Mouse (Mus musculus) MEL-GATA-1-ER (cell line): ENCODE data around the gene Gm47841.
A peak's percentile ranks its signal among the peaks of the same experiment; 100 is the strongest.

Source experiments
- DNase-seq: peaks from one replicate; pipeline ENCODE4 v3.0.0-alpha.2; 2012; ENCODE audit warnings: low read depth; ENCODE audit errors: extremely low read depth

The Gm47841 gene

DNA sequence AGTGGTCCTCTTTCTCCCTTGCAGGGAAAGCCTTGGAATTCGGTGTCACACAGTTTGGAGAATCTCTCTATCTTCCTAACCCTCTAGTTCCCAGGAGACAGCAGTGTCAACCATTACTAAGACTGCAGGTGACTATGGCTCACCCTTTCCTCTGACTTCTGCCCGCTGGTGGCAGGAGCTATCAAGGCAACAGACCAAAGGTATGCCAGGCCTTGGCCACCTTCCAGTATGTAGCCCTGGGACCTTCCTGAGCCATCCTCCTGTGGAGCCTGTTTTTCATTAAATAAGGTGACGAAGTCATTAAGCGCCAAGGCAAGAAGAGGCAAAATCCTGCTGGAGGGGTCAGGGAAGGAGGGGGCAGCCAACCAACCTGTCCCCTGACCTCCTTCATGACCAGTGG lies 28.0 kb upstream of the Gm47841 start:
- no peak for DNase-seq

DNA sequence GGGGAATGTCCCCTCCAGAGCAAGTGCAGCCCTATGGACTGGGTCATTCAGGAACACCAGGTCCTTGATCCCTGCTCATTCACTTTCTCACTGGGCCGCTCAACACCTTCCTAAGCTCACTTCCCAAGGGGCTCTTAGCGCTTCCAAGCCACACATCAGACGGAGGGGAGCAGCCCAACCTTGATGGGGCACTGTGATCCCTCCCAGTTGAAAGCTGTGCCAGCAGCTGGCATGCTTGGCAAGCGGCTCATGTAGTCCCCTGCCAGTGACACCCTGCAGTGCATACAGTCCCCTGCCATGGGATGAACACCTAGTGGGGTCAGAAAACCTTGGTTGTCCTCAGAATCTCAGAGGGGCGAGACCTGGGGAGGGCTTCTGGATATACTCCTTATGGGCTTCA lies 26.9 kb upstream of the Gm47841 start:
- DNase-seq = no peak

DNA sequence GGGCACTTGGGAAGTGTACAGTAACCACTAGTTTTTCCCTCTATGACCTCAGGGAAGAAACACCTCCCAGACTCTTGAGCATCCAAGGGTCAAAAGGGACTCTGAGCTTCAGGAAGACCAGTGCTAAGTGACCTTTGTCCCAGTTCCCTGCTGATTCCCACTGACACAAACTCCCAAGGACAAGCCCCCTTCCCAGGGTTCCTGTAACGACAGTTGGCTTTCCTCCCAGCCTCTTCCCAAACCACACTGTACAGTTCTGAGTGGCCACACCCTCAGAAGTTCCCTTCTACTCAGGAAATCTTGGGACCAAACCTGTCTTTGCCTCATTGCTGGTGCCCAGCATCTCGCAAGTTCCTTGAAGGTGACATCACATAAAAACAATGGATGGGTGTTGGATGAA lies 25.5 kb upstream of the Gm47841 start:
- DNase-seq = no peak

- DNase-seq = no peak
Observed at GRCm38 (mm10) chr15:101070762-101071161, 23.6 kb upstream of the Gm47841 start.

DNA sequence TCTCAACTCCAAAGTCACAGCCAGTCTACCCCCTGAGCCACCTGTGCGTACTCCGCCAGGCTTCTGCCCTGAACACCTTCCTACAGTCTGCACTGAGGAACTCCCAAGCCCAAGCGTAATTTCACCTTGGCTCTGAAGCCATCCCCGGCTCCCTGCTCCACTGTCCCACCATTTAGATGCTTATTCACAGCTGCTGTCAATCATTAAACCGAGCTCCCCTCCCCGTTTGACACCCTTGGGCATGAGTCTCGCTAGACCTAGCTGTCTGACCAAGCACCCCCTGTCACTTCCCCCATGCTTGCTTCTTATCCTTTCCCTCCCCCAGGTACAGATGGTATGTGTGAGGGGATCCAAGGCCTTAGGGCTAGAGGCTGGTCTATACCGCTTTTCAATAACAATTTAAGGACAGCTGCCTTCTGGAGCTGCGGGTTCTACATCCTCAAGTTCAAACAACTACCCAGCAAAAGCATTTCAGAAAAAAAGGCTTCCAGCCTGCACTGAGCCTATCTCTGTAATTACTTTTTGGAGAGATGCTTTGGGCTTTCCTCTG lies 22.5 kb upstream of the Gm47841 start:
- no peak for DNase-seq

- DNase-seq = no peak
Observed at GRCm38 (mm10) chr15:101068671-101069070, 21.5 kb upstream of the Gm47841 start.

DNA sequence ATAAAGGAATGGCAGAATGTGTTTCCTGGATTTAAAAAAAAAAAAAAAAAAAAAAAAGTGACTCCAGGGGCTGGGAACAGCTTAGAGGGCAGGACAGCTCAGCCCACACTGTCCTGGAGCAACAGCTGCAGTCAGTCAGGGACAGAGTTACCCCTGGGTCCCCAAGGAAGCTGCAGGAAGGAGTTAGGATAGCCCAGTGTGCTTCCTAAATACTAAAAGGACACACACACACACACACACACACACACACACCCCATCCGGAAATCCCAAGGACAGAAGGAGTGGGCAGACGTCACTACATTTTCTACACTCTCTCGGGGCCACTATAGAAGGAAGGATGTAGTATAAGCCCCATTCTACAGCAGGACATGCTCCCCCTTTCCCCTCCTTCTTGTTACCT lies 20.8 kb upstream of the Gm47841 start:
- no peak for DNase-seq

GRCm38 (mm10) chr15:101066920-101067696 lies 19.9 kb upstream of the Gm47841 start:
- no peak for DNase-seq

DNA sequence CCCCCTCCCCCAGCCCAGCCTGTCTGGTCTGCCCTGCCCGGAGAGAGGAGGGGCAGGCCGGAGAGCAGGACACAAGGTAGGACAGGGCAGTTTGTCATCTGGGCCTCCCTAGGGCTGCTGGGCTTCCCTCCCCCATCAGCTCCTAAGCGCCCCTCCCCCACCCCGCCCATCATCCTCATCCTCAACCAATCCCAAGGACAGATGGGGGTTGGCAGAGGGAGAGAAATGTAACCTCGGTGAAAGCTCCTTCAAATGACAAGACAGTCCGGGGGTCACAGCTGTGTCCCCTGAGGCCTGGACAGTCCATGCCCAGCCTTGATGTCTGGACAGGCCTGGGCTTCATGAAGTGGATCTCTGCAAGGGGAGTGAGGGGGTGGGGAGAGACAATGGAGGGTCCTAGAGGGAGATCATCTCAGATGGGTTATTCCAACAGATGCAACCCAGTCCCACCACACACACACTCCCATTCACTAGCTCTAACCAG lies 19.2 kb upstream of the Gm47841 start:
- DNase-seq = no peak

GRCm38 (mm10) chr15:101065069-101065468 lies 17.9 kb upstream of the Gm47841 start:
- no peak for DNase-seq

DNA sequence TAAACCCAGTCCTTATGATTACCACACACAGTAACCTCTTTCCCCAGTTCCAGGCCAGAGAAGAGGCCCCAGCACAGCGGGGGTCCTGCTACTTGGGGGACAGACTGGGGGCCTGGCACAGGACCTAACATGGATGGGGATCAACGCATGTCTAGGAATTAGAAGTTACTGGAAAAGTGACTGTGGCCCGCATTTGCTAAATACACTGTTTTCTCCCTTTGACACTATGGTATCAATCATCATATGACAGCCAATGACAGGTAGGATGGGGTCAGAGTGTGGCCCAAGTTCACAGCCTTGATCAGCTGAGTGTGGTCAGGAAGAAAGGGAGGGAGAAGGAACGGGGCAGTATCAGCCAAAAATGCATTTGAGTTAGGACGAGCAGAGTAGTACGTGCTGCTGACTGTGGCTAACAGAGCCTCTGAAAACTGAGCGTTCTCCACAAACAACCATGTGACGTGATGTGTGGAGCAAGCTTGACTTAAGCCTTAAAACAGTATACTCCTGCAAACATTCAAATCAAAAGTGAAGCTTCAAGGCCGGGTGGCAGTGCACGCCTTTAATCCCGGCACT lies 13.2 kb upstream of the Gm47841 start:
- DNase-seq = no peak

DNA sequence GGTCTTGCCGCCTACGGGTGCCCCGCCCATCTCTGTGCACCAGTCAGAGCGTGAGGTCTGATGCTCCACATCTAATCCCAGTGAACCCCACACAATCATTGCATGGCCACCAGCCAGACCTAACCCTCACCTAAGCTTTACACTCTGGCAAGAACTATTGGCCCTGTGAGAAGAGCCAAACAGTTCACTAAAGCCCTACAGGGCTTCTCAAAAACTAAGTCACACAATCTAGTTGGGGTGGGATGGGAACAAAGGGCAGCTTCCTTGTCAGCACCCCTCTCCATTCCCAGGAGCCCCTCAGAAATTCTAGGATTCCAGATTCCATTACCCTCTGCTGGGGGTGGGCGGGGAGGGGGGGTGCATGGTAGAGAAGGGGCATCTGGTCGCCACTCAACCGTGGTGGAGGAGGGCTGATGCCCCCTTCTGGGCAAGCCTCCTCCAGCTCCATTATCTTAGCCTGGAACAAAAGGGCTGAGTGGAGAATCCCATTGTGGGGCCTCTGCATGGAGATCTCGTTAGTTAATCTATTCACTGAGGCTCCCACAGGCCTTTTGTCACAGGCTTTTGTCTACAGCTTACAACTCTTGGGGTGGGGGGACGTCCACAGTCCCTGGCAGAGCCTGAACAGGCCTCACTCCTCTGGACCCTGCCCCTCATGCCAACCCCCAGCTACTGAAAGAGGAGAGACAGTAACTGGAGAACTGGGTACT lies 12.5 kb upstream of the Gm47841 start:
- DNase-seq = no peak

DNA sequence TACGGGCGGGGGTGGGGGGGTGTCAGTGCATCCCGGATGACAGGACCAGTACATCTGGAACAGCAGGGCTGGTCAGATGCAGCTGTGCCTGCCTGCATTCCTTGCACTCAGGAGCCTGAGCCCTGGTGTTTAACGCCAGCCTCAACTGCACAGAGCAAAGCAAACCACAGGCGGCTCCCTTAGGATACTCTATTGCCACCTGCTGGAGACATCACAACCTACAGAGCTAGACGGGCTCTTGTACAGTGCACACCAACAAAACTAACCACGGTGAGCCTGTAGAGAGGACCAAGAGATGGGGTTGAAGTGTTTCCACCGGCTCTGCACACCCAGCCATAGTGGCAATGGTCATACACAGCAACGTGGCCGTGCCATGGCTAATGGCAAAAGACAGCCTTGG lies 9.0 kb upstream of the Gm47841 start:
- DNase-seq = peak; percentile 15

DNA sequence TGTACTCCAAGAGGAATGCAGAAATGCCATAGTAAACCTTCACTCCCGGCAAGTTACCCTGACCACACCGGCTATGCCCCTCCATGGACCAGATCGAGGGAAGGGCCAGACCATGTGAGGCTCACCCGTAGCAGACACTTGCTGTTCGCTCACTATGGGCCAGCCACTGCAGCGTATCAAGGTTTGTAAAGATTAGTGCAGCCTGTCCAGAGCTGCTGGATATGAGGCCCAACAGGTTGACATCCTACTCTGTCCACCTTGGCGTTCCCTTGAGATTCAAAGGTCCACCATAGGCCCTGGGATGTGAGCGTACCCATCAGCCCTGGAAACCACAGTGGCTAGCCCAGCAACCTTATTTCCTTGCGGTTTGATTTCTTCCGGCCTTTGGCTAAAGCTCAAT lies 7.3 kb upstream of the Gm47841 start:
- DNase-seq = no peak

GRCm38 (mm10) chr15:101053832-101054459 lies 6.7 kb upstream of the Gm47841 start:
- DNase-seq = no peak

- DNase-seq = no peak
Observed at GRCm38 (mm10) chr15:101052560-101053501, 5.6 kb upstream of the Gm47841 start.

DNA sequence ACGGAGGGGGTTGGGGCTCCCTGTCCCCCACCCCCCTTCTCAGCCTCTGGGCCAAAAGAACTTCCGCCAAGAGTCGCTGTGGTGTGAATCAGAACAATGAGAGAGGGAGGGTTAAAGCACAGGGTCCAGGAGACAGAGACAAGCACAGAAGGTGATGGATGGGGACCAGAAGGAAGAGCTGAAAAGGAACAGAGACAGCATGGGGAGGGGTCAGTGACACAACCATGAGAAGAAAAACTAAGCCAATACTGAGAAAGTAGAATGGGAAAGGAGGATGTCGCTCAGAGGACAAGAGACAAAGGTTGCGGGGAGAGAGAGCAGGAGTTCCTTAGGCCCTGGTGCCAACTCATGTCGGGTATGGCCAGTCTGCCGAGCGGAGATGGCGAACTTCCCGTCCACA lies 4.7 kb upstream of the Gm47841 start:
- no peak for DNase-seq

- no peak for DNase-seq
Observed at GRCm38 (mm10) chr15:101048338-101048896, 1.2 kb upstream of the Gm47841 start.

DNA sequence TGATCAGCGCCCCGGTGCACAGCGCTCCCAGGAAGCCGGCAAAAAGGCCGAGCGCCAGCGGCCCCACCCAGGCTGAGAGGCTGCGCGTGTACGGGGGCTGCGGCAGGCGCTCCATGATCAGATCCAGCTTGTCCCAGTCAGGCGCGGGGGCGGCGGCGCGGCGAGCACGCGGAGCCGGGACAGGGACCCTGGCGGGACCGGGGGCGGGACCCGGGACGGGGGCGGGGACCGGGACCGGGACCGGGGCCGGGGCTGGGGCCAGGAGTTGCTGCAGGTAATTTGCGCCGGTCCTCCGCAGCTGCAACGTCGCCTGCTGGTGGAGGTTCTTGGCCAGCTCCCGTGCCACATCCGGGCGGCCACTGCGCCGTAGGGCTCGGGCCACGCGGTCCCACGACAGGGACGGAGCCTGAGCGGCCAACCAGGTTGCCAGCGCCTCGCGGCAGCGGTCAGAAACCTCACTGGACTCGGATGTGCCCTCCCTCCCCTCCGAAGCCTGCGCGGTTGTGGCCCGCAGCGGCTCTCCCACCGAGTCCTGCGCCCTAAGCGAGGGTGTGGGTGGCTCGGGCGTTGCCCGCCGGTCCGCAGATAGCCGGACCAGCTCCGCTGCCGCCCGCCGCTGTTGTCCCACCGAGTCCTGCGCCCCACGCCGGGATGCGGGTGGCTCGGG lies 537 bp downstream of the Gm47841 start:
- no peak for DNase-seq

DNA sequence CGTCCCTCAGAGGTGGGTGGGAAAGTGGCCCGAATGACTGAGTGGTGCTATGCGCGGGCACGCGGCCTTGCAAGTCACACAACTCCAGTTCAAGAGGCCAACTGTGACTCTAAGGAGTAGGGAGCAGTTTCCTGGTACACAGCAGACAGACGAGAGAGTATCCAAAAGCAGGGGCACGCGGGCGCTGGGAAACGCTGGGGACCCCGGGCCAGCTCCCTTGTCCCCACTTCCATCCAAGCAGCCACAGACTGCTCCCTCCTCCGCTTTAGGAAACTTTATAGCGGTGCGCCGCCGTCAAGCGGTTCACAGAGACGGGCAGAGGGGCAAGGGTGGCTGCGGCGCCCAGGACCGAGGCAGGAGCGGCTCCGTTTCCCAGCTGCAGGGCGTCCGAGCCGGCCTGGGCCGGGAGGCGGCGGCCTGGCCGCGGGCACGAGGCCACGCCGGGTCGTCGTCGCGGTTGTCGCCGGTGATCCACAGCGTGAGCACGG lies 1.1 kb downstream of the Gm47841 start:
- no peak for DNase-seq
